Mouse (Mus musculus) liver, embryonic 14.5 days (tissue): Measurements from ENCODE around the gene Ak8. TPM values are rescaled to one million over a fixed set of nuclear protein-coding genes. Genes with fewer than 3 reads are reported as not detected.
A peak's percentile ranks its signal among the peaks of the same experiment; 100 is the strongest.

Experiments used
- ATAC-seq: fragments of 200-750 bp; cut with Nextera tagmentation; 2 replicates; pipeline ENCODE4 v1.8.0; 2017; ENCODE audit warnings: moderate number of reproducible peaks, mild to moderate bottlenecking, moderate library complexity; ENCODE audit not compliant: insufficient read depth
- DNase-seq, 3 experiments: peaks; one replicate each; pipeline ENCODE4 v3.0.0-alpha.2; 2012 to 2013; ENCODE audit warnings: low read depth in 3 of 3, low spot score in 3 of 3
- H3K27ac ChIP-seq: fragments of 300-500 bp; sonication (generic); 2 replicates; pipeline ENCODE4 v1.5.1; 2014; ENCODE audit warnings: moderate library complexity, mild to moderate bottlenecking, control low read depth, inconsistent platforms
- H3K27me3 ChIP-seq: fragments of 300-500 bp; sonication (generic); 2 replicates; pipeline ENCODE4 v1.6.1; 2014; ENCODE audit warnings: mild to moderate bottlenecking, low read length, moderate library complexity; ENCODE audit not compliant: control insufficient read depth, insufficient read depth
- H3K36me3 ChIP-seq: fragments of 300-500 bp; sonication (generic); replicated peaks from 2 replicates; pipeline ENCODE4 v1.6.1; 2014; ENCODE audit warnings: low read depth; ENCODE audit not compliant: control insufficient read depth, insufficient read depth
- H3K4me1 ChIP-seq, 2 experiments: fragments of 200-500 bp in 1 of 2; fragments of 300-500 bp in 1 of 2; sonication (generic) in 1 of 2; replicated peaks; 2 replicates each; pipeline ENCODE4 v1.6.1; 2012 to 2014; ENCODE audit warnings: antibody characterized with exemption in 1 of 2, inconsistent platforms in 1 of 2, low read length in 1 of 2; ENCODE audit not compliant: control insufficient read depth in 2 of 2, insufficient read depth in 2 of 2
- H3K4me2 ChIP-seq: fragments of 300-500 bp; sonication (generic); 2 replicates; pipeline ENCODE4 v1.6.1; 2014; ENCODE audit warnings: low read depth, mild to moderate bottlenecking, control low read depth, moderate library complexity
- H3K4me3 ChIP-seq, 2 experiments: fragments of 200-500 bp in 1 of 2; fragments of 300-500 bp in 1 of 2; sonication (generic) in 1 of 2; 2 replicates each; pipeline ENCODE4 v1.5.1; 2012 to 2014; ENCODE audit warnings: low read depth in 2 of 2, low read length in 2 of 2, mild to moderate bottlenecking in 2 of 2, control low read depth in 1 of 2, inconsistent platforms in 1 of 2, moderate library complexity in 1 of 2; ENCODE audit not compliant: insufficient read depth in 1 of 2
- H3K9ac ChIP-seq: fragments of 300-500 bp; sonication (generic); replicated peaks from 2 replicates; pipeline ENCODE4 v1.6.1; 2014; ENCODE audit warnings: mild to moderate bottlenecking, control low read depth, moderate library complexity
- H3K9me3 ChIP-seq: fragments of 300-500 bp; sonication (generic); 2 replicates; pipeline ENCODE4 v1.6.1; 2016; ENCODE audit warnings: low read length, mixed read lengths; ENCODE audit not compliant: control insufficient read depth
- CTCF ChIP-seq: IDR thresholded peaks from 2 replicates; pipeline ENCODE4 v1.5.1; 2016; ENCODE audit warnings: antibody characterized with exemption, low read depth, control low read depth
- EP300 ChIP-seq: IDR thresholded peaks from 2 replicates; pipeline ENCODE4 v1.6.1; 2016; ENCODE audit warnings: antibody characterized with exemption, low read depth
- WGBS: fragments of 180-500 bp; shearing (Covaris S2); extraction: QIAGEN DNeasy Blood & Tissue Kit; methylation state at CpG from one replicate; pipeline ENCODE4 v1.1.7; 2014; ENCODE audit not compliant: insufficient replicate concordance; 5-methylcytosine and 5-hydroxymethylcytosine counted together
- polyA plus RNA-seq, 2 experiments: library from polyadenylated mRNA; depleted of rRNA in 1 of 2; stranded (reverse) in 1 of 2; unstranded in 1 of 2; fragments of >200 nt; fragmentation: Nextera tagmentation in 1 of 2; extraction: Ambion mirVana in 1 of 2; gene quantifications; 2 replicates each; pipeline versions ENCODE4 v1.2.1 to v1.2.3; 2012 to 2014

Gene Ak8
- polyA plus RNA-seq (2012; rRNA removed) = 0.11 and 0.18 TPM in 2 replicates
- 0.24 and 0.32 TPM in 2 replicates for polyA plus RNA-seq (2014; fragmentation: Nextera tagmentation; extraction: Ambion mirVana)

GRCm38 (mm10) chr2:28699361-28700335 lies at the start of gene Ak8, which contains the start of gene Spaca9:
Ak8 (plus strand) TSS chr2:28700164.
Spaca9 (minus strand) TSS chr2:28699727.
- H3K36me3 ChIP-seq = no peaks in the 10 kb centered on the region
- no peaks in the 10 kb centered on the region for H3K9me3 ChIP-seq
- H3K27me3 ChIP-seq = no peaks in the 10 kb centered on the region; the same call in 1 of the 2 replicates
- ATAC-seq (peak; percentile 17; the same call in 1 of the 2 replicates), DNase-seq (peak in 1 of 3 experiments; percentile 27)
- no peak within 1 kb of the TSS for H3K27ac ChIP-seq
- WGBS = 1% methylated on average over 53 of the region's 53 CpGs
- TF ChIP-seq CTCF (no peak), EP300 (no peak)
- H3K4me2 ChIP-seq = peak within 1 kb of the TSS; percentile 76
- peak within 1 kb of the TSS; percentile 48 for H3K9ac ChIP-seq
- peak within 1 kb of the TSS; percentile 60 to 79 for H3K4me3 ChIP-seq
- H3K4me1 ChIP-seq = peaks cover 23 to 31% of the 10 kb centered on the region in 2 experiments

- Histone ChIP-seq H3K36me3 (no peaks in the 10 kb centered on the region), H3K9ac (no peak overlapping the region), H3K4me3 (no peak overlapping the region), H3K4me1 (peaks cover 0 to 6% of the 10 kb centered on the region in 2 experiments; a peak in 2 of 4 replicates), H3K9me3 (no peaks in the 10 kb centered on the region), H3K4me2 (no peak overlapping the region), H3K27ac (no peak overlapping the region), H3K27me3 (no peaks in the 10 kb centered on the region)
- DNase-seq = no peak
- no peak for ATAC-seq
- TF ChIP-seq CTCF (no peak), EP300 (no peak)
Observed at GRCm38 (mm10) chr2:28650526-28650925, 49.4 kb upstream of the Ak8 start.

GRCm38 (mm10) chr2:28653351-28653750 lies 46.6 kb upstream of the Ak8 start:
- no peak for ATAC-seq
- 80% methylated on average over 7 of the region's 7 CpGs for WGBS
- Histone ChIP-seq H3K4me2 (no peak overlapping the region), H3K9ac (no peak overlapping the region), H3K9me3 (no peaks in the 10 kb centered on the region), H3K4me3 (no peak overlapping the region), H3K36me3 (no peaks in the 10 kb centered on the region; the same call in 1 of the 2 replicates), H3K4me1 (no peaks in the 10 kb centered on the region), H3K27me3 (no peaks in the 10 kb centered on the region), H3K27ac (no peak overlapping the region)
- TF ChIP-seq CTCF = no peak
- TF ChIP-seq EP300 = no peak
- DNase-seq = no peak

- Histone ChIP-seq H3K9me3 (no peaks in the 10 kb centered on the region), H3K36me3 (peaks cover 9% of the 10 kb centered on the region), H3K27me3 (no peaks in the 10 kb centered on the region), H3K27ac (no peak overlapping the region), H3K4me1 (no peaks in the 10 kb centered on the region), H3K4me3 (no peak overlapping the region), H3K4me2 (no peak overlapping the region), H3K9ac (no peak overlapping the region)
- no peak for TF ChIP-seq EP300
- TF ChIP-seq CTCF = peak; percentile 80
- ATAC-seq = no peak
- no peak for DNase-seq
- 38% methylated on average over 2 of the region's 2 CpGs for WGBS
Observed at GRCm38 (mm10) chr2:28654295-28654694, 45.7 kb upstream of the Ak8 start.

- no peak for TF ChIP-seq EP300
- Histone ChIP-seq H3K9me3 (no peaks in the 10 kb centered on the region), H3K4me3 (no peak overlapping the region), H3K9ac (no peak overlapping the region), H3K27me3 (no peaks in the 10 kb centered on the region), H3K4me2 (no peak overlapping the region), H3K4me1 (no peaks in the 10 kb centered on the region), H3K27ac (no peak overlapping the region), H3K36me3 (peaks cover 19% of the 10 kb centered on the region)
- no peak for DNase-seq
- ATAC-seq = no peak
- 67% methylated on average over 8 of the region's 8 CpGs for WGBS
Observed at GRCm38 (mm10) chr2:28656216-28656615, 43.7 kb upstream of the Ak8 start.
